Mouse (Mus musculus) liver, embryonic 15.5 days (tissue): ENCODE data around the gene Map3k4. TPM values are rescaled to one million over a fixed set of nuclear protein-coding genes. Genes with fewer than 3 reads are reported as not detected.
A peak's percentile ranks its signal among the peaks of the same experiment; 100 is the strongest.

Source experiments
- ATAC-seq: fragments of 200-750 bp; cut with Nextera tagmentation; 2 replicates; pipeline ENCODE4 v1.8.0; 2017; ENCODE audit warnings: moderate number of reproducible peaks, mild to moderate bottlenecking, moderate library complexity; ENCODE audit not compliant: insufficient read depth
- H3K27ac ChIP-seq: fragments of 300-500 bp; sonication (generic); replicated peaks from 2 replicates; pipeline ENCODE4 v1.5.1; 2015; ENCODE audit warnings: mild to moderate bottlenecking, inconsistent platforms
- H3K27me3 ChIP-seq: fragments of 300-500 bp; sonication (generic); 2 replicates; pipeline ENCODE4 v1.6.1; 2015; ENCODE audit warnings: mild to moderate bottlenecking, inconsistent platforms
- H3K36me3 ChIP-seq: fragments of 300-500 bp; sonication (generic); replicated peaks from 2 replicates; pipeline ENCODE4 v1.6.1; 2015; ENCODE audit warnings: moderate library complexity, mild to moderate bottlenecking, inconsistent platforms
- H3K4me1 ChIP-seq: fragments of 300-500 bp; sonication (generic); replicated peaks from 2 replicates; pipeline ENCODE4 v1.6.1; 2015; ENCODE audit warnings: inconsistent platforms
- H3K4me2 ChIP-seq: fragments of 300-500 bp; sonication (generic); 2 replicates; pipeline ENCODE4 v1.6.1; 2015; ENCODE audit warnings: moderate library complexity, mild to moderate bottlenecking, inconsistent platforms
- H3K4me3 ChIP-seq: fragments of 300-500 bp; sonication (generic); replicated peaks from 2 replicates; pipeline ENCODE4 v1.5.1; 2015; ENCODE audit warnings: mild to moderate bottlenecking, inconsistent platforms
- H3K9ac ChIP-seq: fragments of 300-500 bp; sonication (generic); 2 replicates; pipeline ENCODE4 v1.6.1; 2015; ENCODE audit warnings: moderate library complexity, mild to moderate bottlenecking, inconsistent platforms
- H3K9me3 ChIP-seq: fragments of 300-500 bp; sonication (generic); replicated peaks from 2 replicates; pipeline ENCODE4 v1.6.1; 2016; ENCODE audit warnings: inconsistent platforms
- WGBS: fragments of 180-500 bp; shearing (Covaris S2); methylation state at CpG from one replicate; pipeline ENCODE4 v1.1.7; 2015; ENCODE audit warnings: mixed read lengths; ENCODE audit not compliant: insufficient replicate concordance; 5-methylcytosine and 5-hydroxymethylcytosine counted together
- polyA plus RNA-seq: library from polyadenylated mRNA; unstranded; fragments of >200 nt; fragmentation: Nextera tagmentation; extraction: Ambion mirVana; gene quantifications from 2 replicates; pipeline ENCODE4 v1.2.1, GENCODE M21; 2015

Map3k4 gene
- polyA plus RNA-seq, 1 experiment from 2014 or later, result 10.6 TPM

DNA sequence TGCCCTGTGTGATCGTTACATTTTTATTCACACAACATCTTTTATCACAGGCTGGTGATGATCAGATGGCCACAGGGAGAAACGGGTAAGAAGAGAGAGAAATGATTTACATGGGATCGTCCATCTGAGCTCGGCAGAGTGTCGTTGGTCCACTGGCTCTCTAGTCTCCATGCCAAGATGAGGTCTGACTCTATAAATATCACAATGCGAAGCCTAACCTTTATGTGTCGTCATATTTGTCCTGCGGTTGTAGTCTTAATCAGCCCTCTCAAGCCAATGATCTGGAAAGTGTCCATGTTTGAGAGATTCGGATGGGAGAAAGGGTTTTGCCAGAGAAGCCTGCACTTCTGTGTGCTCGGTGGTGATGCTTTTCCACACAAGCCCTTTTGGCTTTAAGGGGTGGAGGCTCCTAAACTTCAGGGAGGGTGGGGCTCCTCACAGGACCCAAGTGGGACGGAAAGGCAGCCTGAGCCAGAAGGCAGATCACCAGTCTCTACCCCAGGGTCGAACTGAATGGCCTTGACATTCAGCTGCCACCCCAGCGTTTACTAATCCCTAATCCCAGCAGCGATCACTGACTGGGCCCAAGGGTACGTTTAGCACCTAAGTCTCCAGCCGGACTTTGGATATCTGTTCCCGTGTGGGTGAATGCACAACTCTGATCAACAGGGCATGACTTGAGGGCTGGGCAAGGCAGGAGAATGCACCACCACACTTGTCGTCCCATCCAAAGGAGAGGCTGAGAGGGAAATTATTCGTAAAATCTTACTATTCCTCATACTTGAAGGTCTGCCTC is 17.7 kb upstream of the Map3k4 start:
- Histone ChIP-seq H3K9ac (no peak overlapping the region), H3K9me3 (no peaks in the 10 kb centered on the region), H3K27ac (no peak overlapping the region), H3K4me2 (no peak overlapping the region), H3K4me1 (no peaks in the 10 kb centered on the region), H3K36me3 (no peaks in the 10 kb centered on the region), H3K4me3 (no peak overlapping the region), H3K27me3 (peaks cover 6% of the 10 kb centered on the region; the same call in 1 of the 2 replicates)
- no peak for ATAC-seq
- 66% methylated on average over 19 of the region's 19 CpGs for WGBS

DNA sequence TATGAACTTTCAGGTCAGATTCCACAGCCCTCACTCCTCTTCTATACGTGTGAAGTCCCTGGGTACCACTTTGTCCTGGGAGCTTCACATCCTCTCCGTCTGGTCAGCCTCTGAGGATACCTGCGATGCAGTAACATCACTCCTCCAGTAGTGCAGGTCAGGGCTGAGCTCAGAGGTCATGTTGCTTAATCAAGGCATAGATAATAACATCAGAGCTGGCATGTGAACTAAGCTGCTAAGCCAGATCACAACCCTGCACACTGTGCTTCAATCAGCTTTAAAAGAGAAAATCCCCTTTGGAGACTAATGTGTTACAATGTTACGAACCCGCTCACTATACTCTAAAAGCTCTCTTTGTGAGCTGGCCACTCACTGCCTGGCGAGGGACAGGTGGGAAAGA is 16.5 kb upstream of the Map3k4 start:
- ATAC-seq, result no peak
- Histone ChIP-seq H3K27ac (no peak overlapping the region), H3K9me3 (no peaks in the 10 kb centered on the region), H3K27me3 (peaks cover 3% of the 10 kb centered on the region; the same call in 1 of the 2 replicates), H3K4me2 (no peak overlapping the region), H3K36me3 (no peaks in the 10 kb centered on the region), H3K9ac (no peak overlapping the region), H3K4me3 (no peak overlapping the region), H3K4me1 (no peaks in the 10 kb centered on the region)
- 53% methylated on average over 6 of the region's 6 CpGs for WGBS

DNA sequence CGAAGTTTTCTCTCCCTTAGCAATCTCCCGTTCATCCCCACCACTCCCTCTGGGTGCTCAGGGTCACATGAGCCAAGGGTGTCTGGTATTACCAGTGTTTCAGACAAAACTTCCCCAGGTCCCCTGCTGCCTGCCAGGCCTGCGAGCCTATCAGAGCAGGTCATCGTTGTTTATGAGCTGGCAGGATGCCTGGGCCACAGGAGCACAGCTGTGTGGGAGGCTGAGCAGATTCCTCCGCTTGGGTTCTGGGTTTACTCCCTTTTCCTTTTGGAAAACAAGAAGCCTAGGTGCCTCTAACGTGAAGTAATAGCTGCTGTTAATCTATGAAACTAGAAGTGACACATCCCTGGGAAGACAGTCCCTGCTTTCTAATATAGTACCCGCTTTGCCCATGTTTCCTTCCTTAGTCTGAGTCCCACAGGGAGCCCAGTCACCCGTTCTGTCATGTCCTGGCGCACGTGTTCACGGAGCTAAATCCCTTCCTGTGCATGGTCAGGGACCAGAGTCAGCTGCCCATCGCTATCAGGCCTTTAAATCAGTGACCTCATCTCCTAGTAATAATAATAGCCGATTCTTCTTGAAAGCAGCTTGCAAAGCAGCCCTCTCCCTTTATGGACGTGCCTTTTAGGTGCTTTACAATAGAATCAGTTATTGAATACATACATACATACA is 9.4 kb upstream of the Map3k4 start:
- Histone ChIP-seq H3K9me3 (no peaks in the 10 kb centered on the region), H3K36me3 (no peaks in the 10 kb centered on the region), H3K27me3 (peaks cover 5% of the 10 kb centered on the region; the same call in 1 of the 2 replicates), H3K9ac (no peak overlapping the region), H3K4me3 (no peak overlapping the region), H3K4me1 (no peaks in the 10 kb centered on the region), H3K4me2 (no peak overlapping the region), H3K27ac (no peak overlapping the region)
- WGBS, result 28% methylated on average over 14 of the region's 14 CpGs
- no peak for ATAC-seq

DNA sequence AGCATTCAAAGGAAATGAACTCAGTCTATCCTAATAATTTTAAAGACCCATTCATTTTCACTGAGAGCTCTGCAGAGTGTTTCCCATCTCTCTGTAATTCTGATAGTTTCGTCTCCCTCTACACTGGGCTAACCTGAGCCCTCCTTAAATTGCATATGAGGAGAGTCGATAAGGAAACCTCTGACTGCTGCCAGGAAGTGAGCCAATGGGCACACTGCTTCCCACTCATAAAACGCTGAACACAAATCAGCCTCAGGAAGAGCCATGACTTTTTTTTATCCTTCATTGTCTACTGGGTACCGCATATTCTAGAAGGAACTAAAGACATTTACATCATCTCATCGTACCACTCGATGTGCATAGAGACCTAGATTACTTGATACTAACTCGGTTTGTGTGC is 1.2 kb upstream of the Map3k4 start:
- no peak for ATAC-seq
- Histone ChIP-seq H3K27me3 (peaks cover 5% of the 10 kb centered on the region; the same call in 1 of the 2 replicates), H3K4me3 (no peak overlapping the region), H3K9me3 (no peaks in the 10 kb centered on the region), H3K27ac (no peak overlapping the region), H3K36me3 (no peaks in the 10 kb centered on the region), H3K4me2 (no peak overlapping the region), H3K9ac (no peak overlapping the region), H3K4me1 (peaks cover 36% of the 10 kb centered on the region)
- WGBS, result 48% methylated on average over 7 of the region's 7 CpGs

DNA sequence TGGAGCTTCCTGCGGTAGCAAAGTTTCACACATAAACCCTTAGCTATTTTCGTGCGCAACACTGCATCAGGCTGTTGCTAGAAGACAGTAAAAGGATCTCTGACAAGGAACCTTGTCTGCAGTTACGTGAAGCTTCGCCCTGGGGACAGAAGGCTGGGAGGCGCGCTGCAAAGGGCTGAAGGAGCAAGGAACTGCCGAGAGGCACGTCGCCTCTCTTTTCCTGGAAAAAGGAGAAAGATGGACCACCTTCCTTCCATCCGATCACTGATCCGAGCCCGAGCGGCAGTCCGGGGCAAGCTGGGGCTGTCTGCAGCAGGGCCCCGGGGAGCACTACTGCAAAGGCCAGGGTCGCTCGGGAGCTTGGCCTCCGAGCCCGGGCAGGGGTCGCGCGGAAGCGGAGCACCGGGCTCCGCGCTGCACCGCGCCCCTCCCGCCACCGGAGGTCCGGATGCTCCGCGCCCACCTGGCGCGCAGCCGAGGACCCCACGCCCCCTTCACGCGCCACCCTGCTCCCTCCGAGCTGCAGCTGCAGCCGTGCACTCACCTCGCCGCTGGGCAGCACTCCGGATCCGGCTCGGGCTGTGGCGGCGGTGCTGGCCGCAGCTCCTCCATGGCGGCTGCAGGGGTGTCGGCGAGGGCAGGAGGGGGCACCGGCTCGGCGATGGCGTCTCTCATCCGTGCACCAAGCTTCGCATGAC is 493 bp downstream of the Map3k4 start:
- Histone ChIP-seq H3K27ac (peak overlapping the region; percentile 77), H3K9ac (peak overlapping the region; percentile 88), H3K4me2 (peak overlapping the region; percentile 94), H3K27me3 (no peaks in the 10 kb centered on the region; the same call in 1 of the 2 replicates), H3K9me3 (no peaks in the 10 kb centered on the region), H3K4me3 (peak overlapping the region; percentile 98), H3K36me3 (no peaks in the 10 kb centered on the region), H3K4me1 (peaks cover 41% of the 10 kb centered on the region)
- WGBS, result under 1% methylated on average over 59 of the region's 59 CpGs
- ATAC-seq, result peak; percentile 69

DNA sequence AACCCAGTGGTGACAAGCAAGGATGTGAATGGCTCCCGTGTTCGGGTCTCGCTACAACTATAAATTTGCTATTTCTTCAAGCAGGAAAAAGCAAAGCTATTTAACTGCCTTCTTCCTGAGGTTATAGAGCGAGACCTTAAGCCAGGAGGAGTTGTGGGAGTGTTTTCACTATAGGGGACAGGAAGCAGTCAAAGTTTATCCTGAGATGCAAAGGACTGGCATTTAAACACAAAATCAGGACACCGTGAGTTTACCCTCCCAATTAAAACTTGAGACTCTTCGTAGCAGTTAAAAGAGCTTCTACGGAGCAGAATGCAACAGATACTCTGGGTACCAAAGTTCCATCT is 1.0 kb downstream of the Map3k4 start:
- Histone ChIP-seq H3K4me2 (peak overlapping the region; percentile 94), H3K9ac (peak overlapping the region; percentile 88), H3K27ac (0 out of 2 replicates have a peak overlapping the region, but pooled peaks have one; percentile 77), H3K9me3 (no peaks in the 10 kb centered on the region), H3K36me3 (no peaks in the 10 kb centered on the region), H3K4me1 (peaks cover 41% of the 10 kb centered on the region), H3K27me3 (no peaks in the 10 kb centered on the region; the same call in 1 of the 2 replicates), H3K4me3 (peak overlapping the region; percentile 98)
- 18% methylated on average over 7 of the region's 7 CpGs for WGBS
- ATAC-seq, result no peak

DNA sequence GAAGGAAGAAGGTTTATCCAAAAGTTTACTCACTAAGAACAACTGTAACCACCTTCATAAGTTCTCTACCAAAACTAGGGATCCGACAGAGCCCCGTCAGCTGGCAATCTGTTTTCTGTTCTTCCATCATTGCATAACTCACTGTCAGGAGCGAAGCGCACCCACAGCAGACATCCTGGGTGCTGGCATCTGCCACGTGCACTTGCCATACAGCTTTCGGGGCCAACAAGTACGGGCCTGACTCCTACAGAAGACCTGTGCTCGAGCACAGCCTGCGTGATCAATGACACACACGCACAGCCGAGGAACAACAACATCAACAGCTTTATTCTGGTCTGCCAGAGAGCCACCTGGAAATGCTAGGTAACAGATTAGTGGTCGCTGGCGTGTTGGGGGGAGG is 2.3 kb downstream of the Map3k4 start:
- 81% methylated on average over 13 of the region's 13 CpGs for WGBS
- H3K4me1 ChIP-seq, result peaks cover 41% of the 10 kb centered on the region
- no peak for ATAC-seq
- no peaks in the 10 kb centered on the region; the same call in 1 of the 2 replicates for H3K27me3 ChIP-seq
- no peak overlapping the region for H3K27ac ChIP-seq
- no peaks in the 10 kb centered on the region for H3K9me3 ChIP-seq
- peak overlapping the region; percentile 13; the same call in 1 of the 2 replicates for H3K4me2 ChIP-seq
- H3K9ac ChIP-seq, result no peak overlapping the region
- H3K36me3 ChIP-seq, result no peaks in the 10 kb centered on the region
- H3K4me3 ChIP-seq, result 0 out of 2 replicates have a peak overlapping the region, but pooled peaks have one; percentile 2

DNA sequence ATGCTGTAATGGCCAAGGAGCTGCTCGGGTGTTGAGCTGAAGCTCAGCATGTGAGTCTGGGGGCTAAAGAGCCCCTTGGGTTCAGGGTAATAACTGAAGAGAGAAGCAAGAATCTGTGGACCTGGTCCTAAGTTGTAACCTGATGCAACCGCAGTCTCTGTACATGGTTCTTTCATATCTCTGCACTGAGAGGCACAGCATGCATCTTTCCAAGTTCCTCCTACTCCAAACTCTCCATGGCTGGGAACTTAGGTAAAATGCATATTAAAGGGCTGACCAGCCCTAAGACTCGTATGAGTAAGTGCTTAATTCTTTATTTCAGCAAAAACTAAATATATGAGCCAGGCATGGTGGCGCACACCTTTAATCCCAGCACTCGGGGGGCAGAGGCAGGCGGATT is 6.3 kb downstream of the Map3k4 start:
- no peaks in the 10 kb centered on the region for H3K27me3 ChIP-seq
- no peak overlapping the region for H3K4me3 ChIP-seq
- peaks cover 45% of the 10 kb centered on the region for H3K4me1 ChIP-seq
- H3K36me3 ChIP-seq, result no peaks in the 10 kb centered on the region
- no peak overlapping the region for H3K9ac ChIP-seq
- WGBS, result 72% methylated on average over 6 of the region's 6 CpGs
- H3K4me2 ChIP-seq, result no peak overlapping the region
- no peak overlapping the region for H3K27ac ChIP-seq
- ATAC-seq, result no peak
- H3K9me3 ChIP-seq, result no peaks in the 10 kb centered on the region

DNA sequence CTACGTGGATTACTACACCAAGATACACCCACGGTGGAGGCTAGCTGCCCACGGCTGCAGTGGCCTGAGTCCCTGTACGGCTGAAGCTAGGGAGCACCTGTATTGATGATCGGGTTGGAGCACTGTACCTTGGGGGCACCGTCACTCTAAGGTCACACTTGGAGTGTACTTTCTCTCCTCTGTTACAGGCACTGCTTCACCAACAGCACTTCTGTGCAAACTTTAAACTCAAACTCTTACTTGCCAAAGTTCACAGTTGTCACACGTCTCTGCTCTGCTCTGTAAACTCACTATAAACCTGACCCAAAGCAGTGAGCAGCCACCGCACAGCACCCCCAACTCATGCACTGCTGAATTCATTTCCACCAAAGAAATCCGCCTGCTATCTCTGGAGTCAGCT is 9.1 kb downstream of the Map3k4 start:
- ATAC-seq, result peak; percentile 37

DNA sequence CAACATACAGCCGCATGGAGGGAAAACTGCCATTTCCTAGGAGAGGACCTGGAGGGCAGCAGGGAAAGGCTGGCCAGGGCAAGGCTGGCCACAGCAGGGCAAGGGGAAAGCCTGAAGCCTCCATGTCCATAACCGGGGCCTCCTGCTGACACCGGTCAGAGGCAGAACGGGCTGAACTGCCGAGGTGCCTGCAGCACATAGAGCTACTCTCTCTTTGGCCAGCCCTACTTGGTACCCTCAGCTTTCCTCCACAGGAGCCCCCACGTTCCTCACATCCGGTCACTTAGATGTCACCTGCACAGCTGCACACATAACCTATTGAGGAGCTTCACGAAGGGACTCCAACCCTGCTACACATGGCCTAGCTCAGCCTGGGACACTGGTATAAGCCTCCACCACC is 9.5 kb downstream of the Map3k4 start:
- H3K4me2 ChIP-seq, result no peak overlapping the region
- no peaks in the 10 kb centered on the region for H3K27me3 ChIP-seq
- no peaks in the 10 kb centered on the region for H3K9me3 ChIP-seq
- no peak overlapping the region for H3K9ac ChIP-seq
- no peak overlapping the region for H3K4me3 ChIP-seq
- no peak; the same call in none of the 2 replicates for ATAC-seq
- no peaks in the 10 kb centered on the region for H3K36me3 ChIP-seq
- H3K4me1 ChIP-seq, result peaks cover 25% of the 10 kb centered on the region
- WGBS, result 75% methylated on average over 8 of the region's 8 CpGs
- peak overlapping the region; percentile 38; the same call in 1 of the 2 replicates for H3K27ac ChIP-seq

More for the DNA sequence above, 9.1 kb downstream of the Map3k4 start:
- Histone ChIP-seq H3K4me1 (peaks cover 29% of the 10 kb centered on the region), H3K36me3 (no peaks in the 10 kb centered on the region), H3K27me3 (no peaks in the 10 kb centered on the region), H3K27ac (peak overlapping the region; percentile 38; the same call in 1 of the 2 replicates), H3K9me3 (no peaks in the 10 kb centered on the region), H3K4me3 (no peak overlapping the region), H3K9ac (no peak overlapping the region), H3K4me2 (no peak overlapping the region)
- WGBS, result 67% methylated on average over 9 of the region's 9 CpGs
